Mouse (Mus musculus) right cerebral cortex, postnatal 10 days (tissue): ENCODE measurements around the gene Capn15.

Experiments
- DNase-seq, 2 experiments: peaks; one replicate each; pipeline ENCODE4 v3.0.0; 2021; ENCODE audit warnings: low spot score in 2 of 2

Gene Capn15

DNA sequence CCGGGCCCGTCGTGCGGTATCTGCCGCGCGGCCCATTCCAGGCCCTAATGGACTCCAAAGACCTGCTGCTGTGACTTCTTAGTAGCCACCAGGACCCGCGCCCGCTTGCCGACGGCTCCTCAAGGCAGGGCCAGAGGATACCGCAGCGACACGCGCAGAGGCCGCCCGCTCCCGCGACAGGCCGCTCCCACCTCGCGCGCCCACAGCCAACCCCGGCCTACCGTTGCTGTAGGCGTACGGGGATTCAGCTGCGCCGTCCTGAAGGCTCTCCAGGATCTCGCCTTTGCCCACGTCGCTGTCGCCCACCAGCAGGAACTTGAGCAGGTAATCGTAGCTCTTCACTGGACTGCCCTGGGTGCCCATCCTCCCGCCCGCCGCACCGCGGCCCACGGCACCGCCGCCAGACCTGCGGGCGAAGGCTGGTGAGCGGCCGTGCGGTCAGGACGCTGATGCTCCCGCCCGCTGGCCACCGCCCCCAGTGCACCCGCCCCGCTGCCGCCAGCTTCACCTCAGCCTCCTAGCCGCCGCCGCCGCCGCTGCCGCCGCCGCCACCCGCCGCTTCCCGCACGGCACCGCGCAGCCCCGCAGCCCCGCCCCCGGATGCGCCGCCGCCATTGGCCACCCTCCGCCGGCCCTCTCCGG, 66.3 kb downstream of the Capn15 start, which contains the start of gene Rab40c:
Rab40c (minus strand) TSS at position 584 of the 642 bp plus-strand sequence.
- peak; percentile 65 to 75 for DNase-seq

DNA sequence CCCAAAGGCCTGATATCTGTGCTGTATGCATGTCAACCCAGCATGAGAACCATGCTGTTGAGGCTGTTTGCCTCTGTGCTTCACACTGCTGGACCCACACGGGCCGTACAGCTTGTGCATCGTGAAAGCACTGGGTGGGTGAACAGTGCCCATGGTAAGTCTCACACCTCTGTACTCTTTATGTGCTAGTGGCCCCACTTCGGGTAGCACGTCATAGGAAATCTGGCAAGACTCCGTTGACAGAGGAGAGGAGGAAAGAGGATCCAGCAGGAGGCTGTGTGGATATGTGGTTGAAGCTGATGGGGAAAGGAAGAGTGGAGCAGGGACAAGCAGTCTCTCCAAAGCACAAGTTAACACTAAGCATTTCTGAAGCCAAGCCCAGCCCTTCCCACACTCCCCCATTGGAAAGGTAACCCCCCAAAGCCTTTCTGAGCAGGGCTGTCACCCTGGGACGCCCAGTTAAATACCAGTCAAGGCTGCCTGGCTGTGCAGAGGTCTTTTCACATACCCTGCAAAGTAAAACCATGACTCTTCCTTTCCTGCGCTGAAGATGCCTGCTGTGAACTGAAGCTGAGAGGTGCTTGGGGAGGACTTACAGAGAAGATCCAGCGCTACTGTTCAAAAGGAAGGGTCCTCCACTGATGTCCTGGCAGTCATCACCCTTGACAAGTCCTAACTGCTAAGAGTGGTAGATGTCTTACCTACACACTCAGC, 67.4 kb downstream of the Capn15 start:
- no peak for DNase-seq

DNA sequence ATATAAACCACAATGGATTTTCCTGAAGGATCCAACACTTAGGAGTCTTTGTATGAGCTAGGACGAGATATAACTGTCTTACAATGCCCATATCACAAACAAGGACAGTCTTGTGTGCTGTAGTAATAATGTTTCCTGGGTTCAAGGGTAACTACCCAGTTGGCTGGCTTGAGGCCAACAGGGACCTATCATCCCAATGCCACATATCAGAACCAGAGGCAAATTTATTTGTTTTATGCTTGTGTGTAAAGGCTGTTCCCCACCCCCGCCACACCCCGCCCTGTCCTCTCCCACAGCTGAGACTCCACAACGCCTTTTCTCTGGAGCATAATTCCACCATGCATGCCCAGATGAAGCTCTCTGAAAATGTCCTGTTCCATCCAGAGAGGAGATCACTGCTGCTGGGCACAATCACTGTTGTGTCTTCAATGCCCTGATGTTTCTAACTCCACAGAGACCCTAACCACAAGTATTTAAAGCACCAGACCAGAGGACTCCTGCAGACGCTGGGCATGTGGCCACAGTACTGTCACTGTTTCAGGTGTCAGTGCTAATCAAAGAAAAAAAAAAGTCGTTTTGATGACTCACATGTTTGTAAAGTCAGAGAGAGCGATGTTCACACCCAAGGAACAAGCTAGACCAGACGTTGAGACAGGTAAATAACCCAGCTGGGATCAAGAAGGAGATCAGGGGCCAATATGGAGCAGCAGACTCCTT, 68.5 kb downstream of the Capn15 start:
- no peak for DNase-seq

DNA sequence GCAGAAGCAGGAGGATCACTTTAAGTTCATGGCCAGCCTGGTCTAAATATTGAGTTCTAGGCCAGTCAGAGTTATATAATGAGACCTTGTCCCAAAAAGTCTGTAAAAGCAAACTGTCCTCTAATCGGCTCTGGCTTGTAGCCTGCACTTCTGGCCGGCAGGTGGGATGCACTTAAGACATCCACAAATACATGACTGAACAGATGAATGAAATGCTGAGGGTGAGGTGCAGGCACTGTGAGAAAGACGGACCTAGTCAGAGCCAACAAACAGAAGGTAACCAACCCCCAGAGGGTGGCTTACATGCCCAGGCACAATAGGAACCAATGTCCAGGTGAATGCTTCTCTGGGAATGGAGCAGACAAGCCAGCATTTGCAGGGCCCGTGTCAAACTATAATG, 71.3 kb downstream of the Capn15 start:
- DNase-seq: no peak

DNA sequence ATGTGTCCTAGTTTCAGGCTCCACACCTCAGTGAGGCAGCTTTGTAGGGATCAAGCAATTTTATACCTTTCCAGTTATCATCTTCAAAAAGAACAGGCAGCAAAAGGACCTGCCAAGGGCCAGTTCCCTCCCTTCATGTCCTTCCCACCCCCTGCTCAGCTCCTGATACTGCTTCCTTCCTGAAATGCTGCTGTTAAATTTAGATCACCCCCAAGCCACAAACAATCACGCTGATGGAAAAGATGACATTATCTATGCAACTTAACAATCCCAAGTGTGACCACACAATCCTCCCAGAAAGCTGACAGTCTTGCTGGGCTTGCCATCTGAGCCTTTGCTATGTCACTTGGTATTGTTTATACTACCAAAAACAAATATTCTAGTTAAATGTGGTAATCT, 71.7 kb downstream of the Capn15 start:
- no peak for DNase-seq

DNA sequence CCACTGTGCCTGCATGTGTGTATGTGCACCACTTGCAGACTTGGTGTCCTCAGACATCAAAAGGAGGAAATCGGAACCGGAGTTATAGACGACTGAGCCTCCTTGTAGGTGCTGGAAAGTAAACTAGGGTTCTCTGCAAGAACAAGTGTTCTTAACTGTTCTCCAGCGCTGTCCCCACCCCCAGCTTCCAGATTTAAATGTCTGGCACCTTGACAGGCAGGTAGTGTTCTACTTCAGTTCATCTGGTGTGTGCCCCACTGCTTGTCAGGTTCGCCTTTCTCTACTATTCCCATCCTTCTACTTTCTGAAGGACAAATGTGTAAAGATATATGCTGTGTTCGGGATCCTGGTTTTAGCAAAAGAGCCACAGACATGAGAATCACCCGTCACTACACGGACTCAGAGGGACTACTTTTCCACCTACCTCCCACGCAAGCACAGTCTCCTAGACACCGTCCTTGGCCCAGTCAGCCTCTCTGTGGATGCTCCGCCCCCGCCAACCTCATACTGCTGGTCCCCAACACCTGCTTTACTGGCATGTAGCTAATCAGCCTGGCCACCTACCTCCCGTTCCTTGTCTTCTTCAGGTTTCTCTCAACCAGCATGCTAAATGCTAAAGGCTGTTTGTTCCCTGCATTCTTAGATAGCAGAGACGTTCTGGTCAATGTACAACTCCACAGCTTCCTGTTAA, 72.3 kb downstream of the Capn15 start:
- peak in 1 of 2 experiments; percentile 49 for DNase-seq

DNA sequence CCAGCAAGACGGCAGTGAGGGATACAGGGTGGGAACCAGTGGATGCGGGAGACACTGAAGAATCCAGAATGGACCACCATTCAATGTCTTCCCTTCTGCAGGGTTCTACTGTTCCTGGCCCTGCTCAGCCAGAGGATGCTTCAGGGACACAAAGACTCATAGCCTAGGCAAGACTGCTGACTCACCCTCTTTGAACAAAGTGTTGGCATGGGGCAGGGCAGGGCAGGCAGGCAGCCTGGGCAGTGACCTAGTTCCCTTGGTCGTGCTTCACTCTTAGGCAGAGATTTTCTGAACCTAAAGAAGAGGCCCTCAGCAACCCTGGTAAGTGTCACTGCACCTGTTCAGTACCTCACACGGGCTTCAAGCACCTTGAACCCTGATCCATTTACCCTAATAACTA, 73.8 kb downstream of the Capn15 start:
- DNase-seq: no peak
